ENCODE assay signal across 8 mouse cellular contexts in genomic region chr5:139382760-139383159, GRCm38 (mm10). TPM values are rescaled to one million over a fixed set of nuclear protein-coding genes. Genes with fewer than 3 reads are reported as not detected.
DNase-seq lines count a peak whose midpoint lies in the region; ATAC-seq and TF ChIP-seq lines count a peak whose summit lies in the region.

No protein-coding gene starts in this region.

- no peaks in the 10 kb centered on the region for H3K27me3 ChIP-seq in CH12.LX (replicated peaks)
- H3K27me3 ChIP-seq in erythroblast, embryonic 14.5 days (ENCODE audit: control insufficient read depth): no peaks in the 10 kb centered on the region
- no peaks in the 10 kb centered on the region for H3K27me3 ChIP-seq in hindbrain, embryonic 15.5 days
- H3K27me3 ChIP-seq in liver, adult 2 months (ENCODE audit: control insufficient read depth, insufficient read depth, low read length): no peaks in the 10 kb centered on the region
- H3K27me3 ChIP-seq in midbrain, embryonic 15.5 days (replicated peaks): no peaks in the 10 kb centered on the region

- H3K27ac ChIP-seq in CH12.LX (ENCODE audit: insufficient read depth, low read depth): no peak overlapping the region
- peak overlapping the region; percentile 47 for H3K27ac ChIP-seq in hindbrain, embryonic 15.5 days (replicated peaks)
- peak overlapping the region; percentile 97 for H3K27ac ChIP-seq in liver, adult 2 months (replicated peaks; ENCODE audit: insufficient read depth, low read depth, low read length)
- H3K27ac ChIP-seq in midbrain, embryonic 15.5 days: 0 out of 2 replicates have a peak overlapping the region, but pooled peaks have one; percentile 4

- H3K36me3 ChIP-seq in CH12.LX (replicated peaks in 1 of 2; ENCODE audit: control insufficient read depth in 1 of 2, insufficient read depth in 1 of 2, low read length in 1 of 2): peaks cover 0 to 37% of the 10 kb centered on the region in 2 experiments
- H3K36me3 ChIP-seq in erythroblast, embryonic 14.5 days (ENCODE audit: control insufficient read depth): peaks cover 61% of the 10 kb centered on the region
- no peaks in the 10 kb centered on the region for H3K36me3 ChIP-seq in hindbrain, embryonic 15.5 days
- H3K36me3 ChIP-seq in liver, adult 2 months (ENCODE audit: control insufficient read depth, insufficient read depth, low read length): no peaks in the 10 kb centered on the region
- H3K36me3 ChIP-seq in midbrain, embryonic 15.5 days (replicated peaks): no peaks in the 10 kb centered on the region

- H3K9ac ChIP-seq in CH12.LX (ENCODE audit: insufficient read depth, low read depth): no peak overlapping the region
- H3K9ac ChIP-seq in hindbrain, embryonic 15.5 days: peak overlapping the region; percentile 25
- H3K9ac ChIP-seq in liver, adult 2 months (ENCODE audit: low read depth, low read length): peak overlapping the region; percentile 82
- no peak overlapping the region for H3K9ac ChIP-seq in midbrain, embryonic 15.5 days

- DNase-seq in 416B (ENCODE audit: low read depth) (peak; percentile 95), CH12.LX (ENCODE audit: extremely low read depth) (peak; percentile 19)
- peak; percentile 84 for DNase-seq in liver, adult 2 months (ENCODE audit: extremely low read depth, low read depth, low spot score)
- peak; percentile 70 for DNase-seq in telencephalon, adult 2 months (ENCODE audit: low read depth, low spot score)
- no peak for DNase-seq in cerebellum, postnatal 4 days (ENCODE audit: low spot score in 2 of 2)

- 57% methylated on average over 8 of the region's 8 CpGs for WGBS in hindbrain, embryonic 15.5 days
- whole genome bisulfite sequencing in liver, adult 2 months: under 1% methylated on average over 8 of the region's 8 CpGs
- WGBS in midbrain, embryonic 15.5 days: 64% methylated on average over 8 of the region's 8 CpGs

- no peaks in the 10 kb centered on the region for H3K79me2 ChIP-seq in CH12.LX (replicated peaks; ENCODE audit: control insufficient read depth, extremely low read depth, insufficient read depth, poor library complexity, severe bottlenecking)
- H3K79me2 ChIP-seq in liver, adult 2 months (ENCODE audit: control insufficient read depth, insufficient read depth, low read length): peaks cover 34% of the 10 kb centered on the region; the same call in 1 of the 2 replicates

- TF ChIP-seq RAD21 in CH12.LX (IDR thresholded peaks at IDR 0.05; ENCODE audit: low read depth, low read length): no peak

- in situ Hi-C loops in CH12.LX (cut with MboI; ENCODE audit: low pct_ligation_motif_present, low pct_unique_long_range_greater_than_20kb, low sequenced_read_pairs): no loop called here

- no peak for TF ChIP-seq POLR2A in CH12.LX (IDR thresholded peaks at IDR 0.05; ENCODE audit: low read depth, low read length)
- peak; percentile 87 for TF ChIP-seq POLR2A in liver, adult 2 months (IDR thresholded peaks at IDR 0.05; ENCODE audit: extremely low read depth, insufficient read depth, low read length)

- TF ChIP-seq EP300 in CH12.LX (IDR thresholded peaks at IDR 0.05; ENCODE audit: low read length): no peak

- H3K9me3 ChIP-seq in CH12.LX (replicated peaks; ENCODE audit: low read length): no peaks in the 10 kb centered on the region
- no peaks in the 10 kb centered on the region for H3K9me3 ChIP-seq in erythroblast, embryonic 14.5 days (ENCODE audit: control insufficient read depth, low read length)
- H3K9me3 ChIP-seq in hindbrain, embryonic 15.5 days: no peaks in the 10 kb centered on the region
- no peaks in the 10 kb centered on the region for H3K9me3 ChIP-seq in midbrain, embryonic 15.5 days

- dilution Hi-C loops in CH12.LX (cut with MboI; ENCODE audit: extremely low pct_ligation_motif_present, extremely low pct_unique_long_range_greater_than_20kb, low sequenced_read_pairs): no loop called here

- H3K4me1 ChIP-seq in CH12.LX (ENCODE audit: control insufficient read depth in 1 of 2, insufficient read depth in 2 of 2): peaks cover 0 to 24% of the 10 kb centered on the region in 2 experiments; a peak in 2 of 4 replicates
- peaks cover 94% of the 10 kb centered on the region for H3K4me1 ChIP-seq in erythroblast, embryonic 14.5 days (ENCODE audit: control insufficient read depth)
- peaks cover 52% of the 10 kb centered on the region for H3K4me1 ChIP-seq in hindbrain, embryonic 15.5 days (replicated peaks)
- H3K4me1 ChIP-seq in liver, adult 2 months (ENCODE audit: control insufficient read depth, insufficient read depth, low read length): peaks cover 60% of the 10 kb centered on the region
- H3K4me1 ChIP-seq in midbrain, embryonic 15.5 days: peaks cover 19% of the 10 kb centered on the region

- H3K4me3 ChIP-seq in CH12.LX (replicated peaks in 1 of 3; ENCODE audit: low read depth in 2 of 3, low read length in 2 of 3, poor library complexity in 1 of 3): no peak overlapping the region
- H3K4me3 ChIP-seq in erythroblast, embryonic 14.5 days (replicated peaks): peak overlapping the region; percentile 64
- H3K4me3 ChIP-seq in hindbrain, embryonic 15.5 days: no peak overlapping the region
- peak overlapping the region; percentile 13 for H3K4me3 ChIP-seq in liver, adult 2 months (ENCODE audit: insufficient read depth, low read depth, low read length)
- H3K4me3 ChIP-seq in midbrain, embryonic 15.5 days: no peak overlapping the region

- TF ChIP-seq CTCF in CH12.LX (conservative IDR thresholded peaks at IDR 0.05 in 1 of 2, IDR thresholded peaks at IDR 0.05 in 1 of 2; ENCODE audit: low read depth in 2 of 2, low read length in 2 of 2): no peak
- TF ChIP-seq CTCF in liver, adult 2 months (IDR thresholded peaks at IDR 0.05; ENCODE audit: low read depth, low read length): no peak

- H3K4me2 ChIP-seq in CH12.LX (ENCODE audit: insufficient read depth, low read depth, poor library complexity, severe bottlenecking): no peak overlapping the region
- 0 out of 2 replicates have a peak overlapping the region, but pooled peaks have one; percentile 6 for H3K4me2 ChIP-seq in hindbrain, embryonic 15.5 days
- no peak overlapping the region for H3K4me2 ChIP-seq in midbrain, embryonic 15.5 days

- no peak for ATAC-seq in hindbrain, embryonic 15.5 days (ENCODE audit: low FRiP score, low read depth)
- ATAC-seq in midbrain, embryonic 15.5 days (replicated peaks): no peak

TF ChIP-seq in CH12.LX, 34 proteins besides CTCF, POLR2A, EP300 and RAD21 (continues in another document):
- TF ChIP-seq ZMIZ1 (IDR thresholded peaks at IDR 0.05; ENCODE audit: low read depth, low read length) (no peak), MXI1 (IDR thresholded peaks at IDR 0.05; ENCODE audit: low read depth, low read length) (no peak), TBP (conservative IDR thresholded peaks at IDR 0.05; ENCODE audit: low read depth, low read length) (no peak), MAFK (IDR thresholded peaks at IDR 0.05; ENCODE audit: insufficient replicate concordance, low read length) (no peak), POLR2AphosphoS2 (IDR thresholded peaks at IDR 0.05; ENCODE audit: low read depth, low read length) (no peak), USF2 (conservative IDR thresholded peaks at IDR 0.05; ENCODE audit: low read depth, low read length) (no peak)

RNA-seq across cellular contexts. Expression of gene Gpr146, which starts 5.3 kb away (rescaled TPM):
- 0.08 and 0.13 TPM in 2 replicates for total RNA-seq in CH12.LX (2012; rRNA removed)
- not detected in 2 replicates for total RNA-seq in CH12.LX (2014; rRNA removed)
- polyA plus RNA-seq in CH12.LX (2012; ENCODE audit: insufficient read length, low read depth): not detected in 2 replicates
- 8.1 and 9.7 TPM in 2 replicates for polyA plus RNA-seq in erythroblast, embryonic 14.5 days (2012)
- polyA plus RNA-seq in hindbrain, embryonic 15.5 days (2015; fragmentation: Nextera tagmentation; extraction: Ambion mirVana): 2.6 and 2.9 TPM in 2 replicates
- total RNA-seq in liver, adult 2 months (2014; rRNA removed): 36.5 and 57.1 TPM in 2 replicates
- polyA plus RNA-seq in liver, adult 2 months (2012; rRNA removed): 43.5 and 70.7 TPM in 2 replicates
- 2.5 and 2.7 TPM in 2 replicates for polyA plus RNA-seq in midbrain, embryonic 15.5 days (2015; fragmentation: Nextera tagmentation; extraction: Ambion mirVana)

RNA-seq across cellular contexts. Expression of gene C130050O18Rik, which starts 22.3 kb away (rescaled TPM):
- total RNA-seq in CH12.LX (2012; rRNA removed) (0.17 TPM in 1 of 2 replicates, not detected in the other), CH12.LX (2014; rRNA removed) (0.15 TPM in 1 of 2 replicates, not detected in the other)
- polyA plus RNA-seq in CH12.LX (2012; ENCODE audit: insufficient read length, low read depth): 0.53 and 0.54 TPM in 2 replicates
- polyA plus RNA-seq in erythroblast, embryonic 14.5 days (2012): not detected in 2 replicates
- polyA plus RNA-seq in hindbrain, embryonic 15.5 days (2015; fragmentation: Nextera tagmentation; extraction: Ambion mirVana): 0.22 and 0.43 TPM in 2 replicates
- 0.18 and 0.54 TPM in 2 replicates for total RNA-seq in liver, adult 2 months (2014; rRNA removed)
- polyA plus RNA-seq in liver, adult 2 months (2012; rRNA removed): 0.56 and 1.6 TPM in 2 replicates
- polyA plus RNA-seq in midbrain, embryonic 15.5 days (2015; fragmentation: Nextera tagmentation; extraction: Ambion mirVana): 0.18 and 0.33 TPM in 2 replicates

RNA-seq across cellular contexts. Expression of gene Cyp2w1, which starts 30.3 kb away (rescaled TPM):
- total RNA-seq in CH12.LX (2012; rRNA removed) (not detected in 2 replicates), CH12.LX (2014; rRNA removed) (not detected in 2 replicates)
- not detected in 2 replicates for polyA plus RNA-seq in CH12.LX (2012; ENCODE audit: insufficient read length, low read depth)
- polyA plus RNA-seq in erythroblast, embryonic 14.5 days (2012): 0.02 and 0.06 TPM in 2 replicates
- not detected in 2 replicates for polyA plus RNA-seq in hindbrain, embryonic 15.5 days (2015; fragmentation: Nextera tagmentation; extraction: Ambion mirVana)
- total RNA-seq in liver, adult 2 months (2014; rRNA removed): not detected in 2 replicates
- polyA plus RNA-seq in liver, adult 2 months (2012; rRNA removed): not detected in 2 replicates
- polyA plus RNA-seq in midbrain, embryonic 15.5 days (2015; fragmentation: Nextera tagmentation; extraction: Ambion mirVana): 0.46 TPM in 1 of 2 replicates, not detected in the other

RNA-seq across cellular contexts. Expression of gene Cox19, which starts 31.5 kb away (rescaled TPM):
- total RNA-seq in CH12.LX (2012; rRNA removed) (30.1 and 38.8 TPM in 2 replicates), CH12.LX (2014; rRNA removed) (32.1 and 32.3 TPM in 2 replicates)
- 70.1 and 74.0 TPM in 2 replicates for polyA plus RNA-seq in CH12.LX (2012; ENCODE audit: insufficient read length, low read depth)
- polyA plus RNA-seq in erythroblast, embryonic 14.5 days (2012): 5.5 and 10.5 TPM in 2 replicates
- 91.9 and 98.8 TPM in 2 replicates for polyA plus RNA-seq in hindbrain, embryonic 15.5 days (2015; fragmentation: Nextera tagmentation; extraction: Ambion mirVana)
- total RNA-seq in liver, adult 2 months (2014; rRNA removed): 23.6 and 25.2 TPM in 2 replicates
- 82.4 and 86.1 TPM in 2 replicates for polyA plus RNA-seq in liver, adult 2 months (2012; rRNA removed)
- polyA plus RNA-seq in midbrain, embryonic 15.5 days (2015; fragmentation: Nextera tagmentation; extraction: Ambion mirVana): 106 and 108 TPM in 2 replicates

RNA-seq across cellular contexts. Expression of gene Gper1, which starts 40.2 kb away (rescaled TPM):
- total RNA-seq in CH12.LX (2012; rRNA removed): 0.08 and 0.13 TPM in 2 replicates
- not detected in 2 replicates for total RNA-seq in CH12.LX (2014; rRNA removed)
- not detected in 2 replicates for polyA plus RNA-seq in CH12.LX (2012; ENCODE audit: insufficient read length, low read depth)
- polyA plus RNA-seq in erythroblast, embryonic 14.5 days (2012): not detected in 2 replicates
- 7.6 and 8.6 TPM in 2 replicates for polyA plus RNA-seq in hindbrain, embryonic 15.5 days (2015; fragmentation: Nextera tagmentation; extraction: Ambion mirVana)
- total RNA-seq in liver, adult 2 months (2014; rRNA removed): 0.07 TPM in 1 of 2 replicates, not detected in the other
- 0.02 and 0.05 TPM in 2 replicates for polyA plus RNA-seq in liver, adult 2 months (2012; rRNA removed)
- 8.2 and 9.5 TPM in 2 replicates for polyA plus RNA-seq in midbrain, embryonic 15.5 days (2015; fragmentation: Nextera tagmentation; extraction: Ambion mirVana)

Comparison
In these comparisons a context has a peak if more than half of its experiments do, and no peak if none do; other contexts are left out.
1. DNase-seq: peak in 416B (single experiment), CH12.LX (single experiment), liver, adult 2 months (single experiment) and telencephalon, adult 2 months (single experiment); none in cerebellum, postnatal 4 days (0 of 2).
2. H3K4me3 ChIP-seq: peak in erythroblast, embryonic 14.5 days (single experiment) and liver, adult 2 months (single experiment); none in CH12.LX (0 of 3), hindbrain, embryonic 15.5 days (single experiment) and midbrain, embryonic 15.5 days (single experiment).
3. H3K9ac ChIP-seq: peak in hindbrain, embryonic 15.5 days (single experiment) and liver, adult 2 months (single experiment); none in CH12.LX (single experiment) and midbrain, embryonic 15.5 days (single experiment).